8 mouse cellular contexts compared by ENCODE assay signal in genomic region chr11:116107777-116108285, GRCm38 (mm10). TPM values are rescaled to one million over a fixed set of nuclear protein-coding genes. Genes with fewer than 3 reads are reported as not detected.
DNase-seq lines count a peak whose midpoint lies in the region; ATAC-seq and TF ChIP-seq lines count a peak whose summit lies in the region.

No protein-coding gene starts in this region.

- no peak for ATAC-seq in forebrain, embryonic 16.5 days
- ATAC-seq in inflammation-experienced regulatory T-cells, adult 6 months = no peak

- H3K4me2 ChIP-seq in forebrain, embryonic 16.5 days (ENCODE audit: low read length) = peak overlapping the region; percentile 3; the same call in 1 of the 2 replicates

- no peak overlapping the region; the same call in 1 of the 2 replicates for H3K4me3 ChIP-seq in layer of hippocampus, adult 2 months
- H3K4me3 ChIP-seq in forebrain, embryonic 16.5 days (replicated peaks; ENCODE audit: low read length) = no peak overlapping the region
- peak overlapping the region; percentile 80 for H3K4me3 ChIP-seq in small intestine, adult 2 months (ENCODE audit: low read depth, low read length)

- H3K4me1 ChIP-seq in forebrain, embryonic 16.5 days (replicated peaks; ENCODE audit: control insufficient read depth, insufficient read depth, low read length) = peaks cover 49% of the 10 kb centered on the region
- peaks cover 28% of the 10 kb centered on the region for H3K4me1 ChIP-seq in small intestine, adult 2 months (ENCODE audit: control insufficient read depth, insufficient read depth, insufficient read length, low read length)

- no peaks in the 10 kb centered on the region for H3K36me3 ChIP-seq in forebrain, embryonic 16.5 days (ENCODE audit: control insufficient read depth, insufficient read depth)
- H3K36me3 ChIP-seq in small intestine, adult 2 months (ENCODE audit: control insufficient read depth, insufficient read depth, low read length) = no peaks in the 10 kb centered on the region

- 15% methylated on average over 19 of the region's 19 CpGs for WGBS in forebrain, embryonic 16.5 days
- 16% methylated on average over 19 of the region's 19 CpGs for WGBS in small intestine, adult 2 months

- TF ChIP-seq CTCF in layer of hippocampus, adult 2 months (conservative IDR thresholded peaks at IDR 0.05) = no peak
- no peak for TF ChIP-seq CTCF in small intestine, adult 2 months (IDR thresholded peaks at IDR 0.05; ENCODE audit: extremely low read depth, insufficient read length, insufficient replicate concordance, low read depth, low read length)

- H3K9me3 ChIP-seq in forebrain, embryonic 16.5 days (ENCODE audit: control insufficient read depth, low read length) = no peaks in the 10 kb centered on the region

- DNase-seq in layer of hippocampus, adult 2 months (ENCODE audit: low spot score in 2 of 2) = no peak
- no peak for DNase-seq in layer of hippocampus, adult 18-20 months (ENCODE audit: low spot score in 2 of 2)
- DNase-seq in kidney, postnatal 14 days = peak; percentile 68
- no peak for DNase-seq in urinary bladder, postnatal 14 days (ENCODE audit: low spot score)
- no peak for DNase-seq in ovary, postnatal 10 days (ENCODE audit: low spot score)

- TF ChIP-seq POLR2A in small intestine, adult 2 months (IDR thresholded peaks at IDR 0.05; ENCODE audit: low read depth, low read length) = no peak

- H3K27ac ChIP-seq in layer of hippocampus, adult 2 months = peak overlapping the region; percentile 79; the same call in 1 of the 2 replicates
- H3K27ac ChIP-seq in forebrain, embryonic 16.5 days (ENCODE audit: low read length) = no peak overlapping the region
- H3K27ac ChIP-seq in small intestine, adult 2 months (ENCODE audit: insufficient read depth, low read depth, low read length) = peak overlapping the region; percentile 82; the same call in 1 of the 2 replicates

- H3K27me3 ChIP-seq in forebrain, embryonic 16.5 days (replicated peaks; ENCODE audit: control insufficient read depth, insufficient read depth, low read length) = peaks cover 54% of the 10 kb centered on the region
- peaks cover 18% of the 10 kb centered on the region for H3K27me3 ChIP-seq in small intestine, adult 2 months (ENCODE audit: control insufficient read depth, insufficient read depth, low read length)

- no peak overlapping the region; the same call in 1 of the 2 replicates for H3K9ac ChIP-seq in forebrain, embryonic 16.5 days (replicated peaks; ENCODE audit: low read depth, low read length)

RNA-seq across cellular contexts. Expression of gene Trim47, which starts 19.2 kb away (rescaled TPM):
- 1 to 10 TPM; 4.6 to 7.2 TPM for total RNA-seq in layer of hippocampus, adult 2 months (2021)
- total RNA-seq in layer of hippocampus, adult 18-20 months (2021) = 1 to 10 TPM; 4.8 to 6.2 TPM
- 6.6 and 8.7 TPM in 2 replicates for polyA plus RNA-seq in forebrain, embryonic 16.5 days (2015; fragmentation: Nextera tagmentation; extraction: Ambion mirVana)
- 28.3 and 28.5 TPM in 2 replicates for polyA plus RNA-seq in small intestine, adult 2 months (2012; rRNA removed)
- polyA plus RNA-seq in inflammation-experienced regulatory T-cells, adult 6 months (2017; shearing (Covaris generic)) = under 1 TPM in 1 of 3 experiments, not detected in 2; 0.39 TPM

RNA-seq across cellular contexts. Expression of gene Wbp2, which starts 21.0 kb away (rescaled TPM):
- total RNA-seq in layer of hippocampus, adult 2 months (2021) = 100 to 1,000 TPM; 417 to 440 TPM
- 100 to 1,000 TPM; 450 to 480 TPM for total RNA-seq in layer of hippocampus, adult 18-20 months (2021)
- polyA plus RNA-seq in forebrain, embryonic 16.5 days (2015; fragmentation: Nextera tagmentation; extraction: Ambion mirVana) = 162 and 163 TPM in 2 replicates
- polyA plus RNA-seq in small intestine, adult 2 months (2012; rRNA removed) = 139 and 334 TPM in 2 replicates
- polyA plus RNA-seq in inflammation-experienced regulatory T-cells, adult 6 months (2017; shearing (Covaris generic)) = 100 to 1,000 TPM; 153 to 156 (median 154) TPM

RNA-seq across cellular contexts. Expression of gene Trim65, which starts 23.1 kb away (rescaled TPM):
- 1 to 10 TPM; 6.9 to 7.7 TPM for total RNA-seq in layer of hippocampus, adult 2 months (2021)
- 1 to 10 TPM; 6.7 to 8.3 TPM for total RNA-seq in layer of hippocampus, adult 18-20 months (2021)
- 2.0 TPM in 2 replicates for polyA plus RNA-seq in forebrain, embryonic 16.5 days (2015; fragmentation: Nextera tagmentation; extraction: Ambion mirVana)
- polyA plus RNA-seq in small intestine, adult 2 months (2012; rRNA removed) = 11.9 and 13.3 TPM in 2 replicates
- 10 to 100 TPM in 2 of 3 experiments, 1 to 10 TPM in 1; 9.5 to 13.3 (median 11.4) TPM for polyA plus RNA-seq in inflammation-experienced regulatory T-cells, adult 6 months (2017; shearing (Covaris generic))

RNA-seq across cellular contexts. Expression of gene Unc13d, which starts 30.1 kb away (rescaled TPM):
- 1 to 10 TPM; 1.3 to 2.1 TPM for total RNA-seq in layer of hippocampus, adult 2 months (2021)
- total RNA-seq in layer of hippocampus, adult 18-20 months (2021) = 1 to 10 TPM; 1.6 to 3.0 TPM
- 0.60 and 0.62 TPM in 2 replicates for polyA plus RNA-seq in forebrain, embryonic 16.5 days (2015; fragmentation: Nextera tagmentation; extraction: Ambion mirVana)
- polyA plus RNA-seq in small intestine, adult 2 months (2012; rRNA removed) = 5.8 and 7.1 TPM in 2 replicates
- polyA plus RNA-seq in inflammation-experienced regulatory T-cells, adult 6 months (2017; shearing (Covaris generic)) = 100 to 1,000 TPM in 1 of 3 experiments, 10 to 100 TPM in 2; 80.1 to 128 (median 81.9) TPM

RNA-seq across cellular contexts. Expression of gene Mrpl38, which starts 30.8 kb away (rescaled TPM):
- 10 to 100 TPM; 64.6 to 66.8 TPM for total RNA-seq in layer of hippocampus, adult 2 months (2021)
- total RNA-seq in layer of hippocampus, adult 18-20 months (2021) = 10 to 100 TPM; 60.2 to 61.2 TPM
- polyA plus RNA-seq in forebrain, embryonic 16.5 days (2015; fragmentation: Nextera tagmentation; extraction: Ambion mirVana) = 65.3 and 75.2 TPM in 2 replicates
- polyA plus RNA-seq in small intestine, adult 2 months (2012; rRNA removed) = 36.4 and 40.1 TPM in 2 replicates
- 10 to 100 TPM; 14.3 to 30.6 (median 28.0) TPM for polyA plus RNA-seq in inflammation-experienced regulatory T-cells, adult 6 months (2017; shearing (Covaris generic))
